8 mouse cellular contexts compared by ENCODE assay signal in the genomic region with DNA sequence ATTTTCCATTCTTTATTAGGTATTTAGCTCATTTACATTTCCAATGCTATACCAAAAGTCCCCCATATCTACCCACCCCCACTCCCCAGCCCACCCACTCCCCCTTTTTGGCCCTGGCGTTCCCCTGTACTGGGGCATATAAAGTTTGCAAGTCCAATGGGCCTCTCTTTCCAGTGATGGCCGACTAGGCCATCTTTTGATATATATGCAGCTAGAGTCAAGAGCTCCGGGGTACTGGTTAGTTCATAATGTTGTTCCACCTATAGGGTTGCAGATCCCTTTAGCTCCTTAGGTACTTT.
DNase-seq lines count a peak whose midpoint lies in the region; ATAC-seq and TF ChIP-seq lines count a peak whose summit lies in the region.
"Not testable (repeated sequence)": the region's sequence is repeated elsewhere in the genome, so short reads cannot be mapped to it uniquely, and the experiment has no call there.

No protein-coding gene starts in this region.

- peaks cover 14% of the 10 kb centered on the region; the same call in 1 of the 2 replicates for H3K4me1 ChIP-seq in embryonic facial prominence, embryonic 15.5 days
- not testable (repeated sequence) for H3K4me1 ChIP-seq in forebrain, postnatal 0 days (ENCODE audit: insufficient read depth); hindbrain, embryonic 13.5 days (replicated peaks); kidney, embryonic 14.5 days (ENCODE audit: control insufficient read depth, insufficient read depth, low read length); limb, embryonic 15.5 days; lung, embryonic 14.5 days (ENCODE audit: insufficient read depth); midbrain, embryonic 15.5 days
- H3K4me1 ChIP-seq in stomach, embryonic 15.5 days, result peaks cover 12% of the 10 kb centered on the region; the same call in 1 of the 2 replicates

- 11% methylated on average over 2 of the region's 3 CpGs for WGBS in embryonic facial prominence, embryonic 15.5 days
- WGBS in forebrain, postnatal 0 days, result no CpG with 5 or more reads among the region's 3 CpGs
- 0% methylated on average over 2 of the region's 3 CpGs for WGBS in hindbrain, embryonic 13.5 days
- WGBS in kidney, embryonic 14.5 days, result 0% methylated on average over 1 of the region's 3 CpGs
- 7% methylated on average over 2 of the region's 3 CpGs for WGBS in limb, embryonic 15.5 days
- 14% methylated on average over 1 of the region's 3 CpGs for WGBS in lung, embryonic 14.5 days
- WGBS in midbrain, embryonic 15.5 days, result 4% methylated on average over 2 of the region's 3 CpGs
- 13% methylated on average over 2 of the region's 3 CpGs for WGBS in stomach, embryonic 15.5 days

- H3K9me3 ChIP-seq in embryonic facial prominence, embryonic 15.5 days (replicated peaks); forebrain, postnatal 0 days (ENCODE audit: low read length); hindbrain, embryonic 13.5 days; kidney, embryonic 14.5 days (ENCODE audit: control insufficient read depth, low read length); limb, embryonic 15.5 days; lung, embryonic 14.5 days (ENCODE audit: low read depth, low read length); midbrain, embryonic 15.5 days; stomach, embryonic 15.5 days: not testable (repeated sequence)

- ATAC-seq in embryonic facial prominence, embryonic 15.5 days (ENCODE audit: insufficient number of reproducible peaks, low FRiP score, low TSS enrichment, low read depth), result 0 out of 2 replicates have a peak, but pooled peaks have one; percentile 2
- peak; percentile 23 for ATAC-seq in forebrain, postnatal 0 days
- peak; percentile 18; the same call in 1 of the 2 replicates for ATAC-seq in hindbrain, embryonic 13.5 days (ENCODE audit: low FRiP score)
- ATAC-seq in kidney, embryonic 14.5 days (ENCODE audit: low FRiP score, low TSS enrichment), result peak; percentile 32
- ATAC-seq in limb, embryonic 15.5 days (ENCODE audit: insufficient number of reproducible peaks, low FRiP score, low TSS enrichment, low read depth), result peak; percentile 35
- peak; percentile 54 for ATAC-seq in lung, embryonic 14.5 days (ENCODE audit: insufficient read depth)
- ATAC-seq in midbrain, embryonic 15.5 days (replicated peaks), result peak; percentile 15; the same call in 1 of the 2 replicates
- ATAC-seq in stomach, embryonic 15.5 days (ENCODE audit: insufficient read depth, low FRiP score, low read depth), result peak; percentile 11; the same call in 1 of the 2 replicates

- not testable (repeated sequence) for TF ChIP-seq CTCF in forebrain, postnatal 0 days (IDR thresholded peaks at IDR 0.05; ENCODE audit: low read depth); lung, embryonic 14.5 days (IDR thresholded peaks at IDR 0.05; ENCODE audit: low read depth)

- H3K4me2 ChIP-seq in embryonic facial prominence, embryonic 15.5 days (replicated peaks); forebrain, postnatal 0 days (ENCODE audit: low read depth); hindbrain, embryonic 13.5 days; kidney, embryonic 14.5 days (replicated peaks; ENCODE audit: low read depth, low read length); limb, embryonic 15.5 days; lung, embryonic 14.5 days; midbrain, embryonic 15.5 days; stomach, embryonic 15.5 days: not testable (repeated sequence)

- H3K27me3 ChIP-seq in embryonic facial prominence, embryonic 15.5 days; forebrain, postnatal 0 days (ENCODE audit: insufficient read depth, low read length); hindbrain, embryonic 13.5 days; kidney, embryonic 14.5 days (ENCODE audit: control insufficient read depth, insufficient read depth, low read length); limb, embryonic 15.5 days; lung, embryonic 14.5 days (ENCODE audit: insufficient read depth, low read length); midbrain, embryonic 15.5 days (replicated peaks); stomach, embryonic 15.5 days (replicated peaks): not testable (repeated sequence)

- not testable (repeated sequence) for H3K36me3 ChIP-seq in embryonic facial prominence, embryonic 15.5 days; forebrain, postnatal 0 days (ENCODE audit: insufficient read depth); hindbrain, embryonic 13.5 days; kidney, embryonic 14.5 days (ENCODE audit: control insufficient read depth, insufficient read depth, low read length); limb, embryonic 15.5 days; lung, embryonic 14.5 days (ENCODE audit: insufficient read depth); midbrain, embryonic 15.5 days (replicated peaks); stomach, embryonic 15.5 days

- H3K27ac ChIP-seq in embryonic facial prominence, embryonic 15.5 days (replicated peaks); forebrain, postnatal 0 days (ENCODE audit: low read depth, low read length); hindbrain, embryonic 13.5 days; kidney, embryonic 14.5 days (ENCODE audit: low read depth, low read length); limb, embryonic 15.5 days; lung, embryonic 14.5 days (ENCODE audit: low read depth); midbrain, embryonic 15.5 days; stomach, embryonic 15.5 days: not testable (repeated sequence)

- H3K4me3 ChIP-seq in embryonic facial prominence, embryonic 15.5 days (replicated peaks); forebrain, postnatal 0 days (ENCODE audit: low read depth, low read length); hindbrain, embryonic 13.5 days; kidney, embryonic 14.5 days (ENCODE audit: low read length); limb, embryonic 15.5 days; lung, embryonic 14.5 days (ENCODE audit: low read depth, low read length); midbrain, embryonic 15.5 days; stomach, embryonic 15.5 days (replicated peaks): not testable (repeated sequence)

- H3K9ac ChIP-seq in embryonic facial prominence, embryonic 15.5 days; forebrain, postnatal 0 days; hindbrain, embryonic 13.5 days; kidney, embryonic 14.5 days (ENCODE audit: low read depth, low read length); limb, embryonic 15.5 days; lung, embryonic 14.5 days; midbrain, embryonic 15.5 days; stomach, embryonic 15.5 days: not testable (repeated sequence)

- not testable (repeated sequence) for DNase-seq in forebrain, postnatal 0 days; lung, embryonic 14.5 days

Comparison
In these comparisons a context has a peak if more than half of its experiments do, and no peak if none do; other contexts are left out.
1. ATAC-seq: peak in every context shown above with its lines; median percentile 54 in lung, embryonic 14.5 days; 35 in limb, embryonic 15.5 days; 32 in kidney, embryonic 14.5 days; 23 in forebrain, postnatal 0 days; 18 in hindbrain, embryonic 13.5 days; 15 in midbrain, embryonic 15.5 days; 11 in stomach, embryonic 15.5 days; 2 in embryonic facial prominence, embryonic 15.5 days.